Mouse (Mus musculus) heart, adult 2 months (tissue): Measurements from ENCODE around the gene Fgfr2.

ENCODE experiments used
- CTCF ChIP-seq: fragments of 200-600 bp; IDR thresholded peaks from 2 replicates; pipeline ENCODE4 v1.8.1; 2022; ENCODE audit warnings: antibody characterized with exemption, mild to moderate bottlenecking, moderate library complexity
- EP300 ChIP-seq: fragments of 200-500 bp; IDR thresholded peaks from 2 replicates; pipeline ENCODE4 v1.6.1; 2011; ENCODE audit warnings: low read depth, low read length, control low read depth; ENCODE audit not compliant: insufficient read depth
- POLR2A ChIP-seq: fragments of 200-500 bp; IDR thresholded peaks from 2 replicates; pipeline ENCODE4 v1.6.1; 2011; ENCODE audit warnings: mild to moderate bottlenecking, low read depth, low read length, control low read depth; ENCODE audit not compliant: insufficient read depth

- no peak for TF ChIP-seq CTCF
- TF ChIP-seq POLR2A: no peak
- TF ChIP-seq EP300: no peak
Observed at GRCm38 (mm10) chr7:132214031-132214430, 909.1 kb downstream of the Fgfr2 start.
